Mouse (Mus musculus) heart, postnatal 25 days (tissue): ENCODE data around the gene Gm13271. TPM values are rescaled to one million over a fixed set of nuclear protein-coding genes. Genes with fewer than 3 reads are reported as not detected.
"Not testable (repeated sequence)": the region's sequence is repeated elsewhere in the genome, so short reads cannot be mapped to it uniquely, and the experiment has no call there.

Experiments
- DNase-seq: peaks from one replicate; pipeline ENCODE4 v3.0.0; 2022; ENCODE audit warnings: low spot score
- intact Hi-C: fragments of 180-260 bp; cut with DNase I; formaldehyde crosslinking; loops from one replicate; pipeline ENCODE4 v1.15.1; 2025
- total RNA-seq, 2 experiments: library from RNA; stranded (reverse); gene quantifications; 2 replicates each; pipeline ENCODE4 v1.2.3; 2021

Gm13271 gene
- total RNA-seq, 2 experiments from 2014 or later, result not detected

GRCm38 (mm10) chr4:88759610-88760268 is 5.1 kb downstream of the Gm13271 start, which contains the start of gene Gm13283:
Gene Gm13283 (plus strand): TSS chr4:88760119.
- DNase-seq, intact Hi-C loops: not testable (repeated sequence)

DNA sequence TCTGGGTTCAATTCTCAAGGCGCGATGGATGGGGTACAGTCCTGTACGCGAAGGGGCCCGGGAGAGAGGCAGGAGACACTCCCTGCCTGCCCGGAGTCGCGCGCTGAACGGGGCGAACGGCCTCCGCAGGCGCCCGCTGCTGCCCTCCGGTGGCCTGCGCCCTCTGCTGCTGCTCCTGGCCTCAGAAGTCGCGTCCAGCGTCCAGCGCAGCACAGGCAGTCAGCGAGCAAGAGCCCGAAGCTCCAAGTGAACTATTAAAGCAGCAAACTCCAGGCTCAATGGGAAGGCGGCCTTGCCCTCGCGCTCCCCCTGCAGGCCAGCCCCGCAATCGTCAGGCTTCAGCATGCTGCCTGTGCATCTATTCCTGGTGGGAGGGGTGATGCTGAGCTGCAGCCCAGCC is 5.8 kb downstream of the Gm13271 start:
- intact Hi-C loops, result not testable (repeated sequence)

DNA sequence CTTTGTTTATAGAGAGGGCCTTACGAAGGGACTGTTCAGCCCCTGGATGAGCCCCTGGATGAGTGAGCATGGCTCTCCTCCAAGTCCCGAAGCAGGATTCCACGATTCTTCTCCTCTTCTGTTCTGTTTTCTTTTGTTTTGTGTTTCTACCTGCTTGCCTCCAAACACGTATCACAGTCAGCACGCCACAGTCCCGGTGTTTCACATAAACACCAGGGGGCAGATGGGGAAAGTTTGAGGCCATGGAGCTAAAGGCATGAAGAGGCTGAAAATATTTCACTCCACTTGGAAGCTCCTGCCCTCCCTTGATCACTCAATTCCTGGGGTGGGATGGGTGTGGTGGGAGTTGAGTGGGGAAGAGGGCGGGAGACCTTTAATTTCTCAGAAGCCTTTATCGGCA is 7.1 kb downstream of the Gm13271 start:
- peak; percentile 68 for DNase-seq

More for the DNA sequence above, 5.8 kb downstream of the Gm13271 start:
- DNase-seq, result peak; percentile 77

GRCm38 (mm10) chr4:88762341-88762740 is 7.7 kb downstream of the Gm13271 start:
- intact Hi-C loops, DNase-seq: not testable (repeated sequence)

More for the DNA sequence above, 7.1 kb downstream of the Gm13271 start:
- intact Hi-C loops, result not testable (repeated sequence)

- peak; percentile 54 for DNase-seq
- intact Hi-C loops, result not testable (repeated sequence)
Measured at GRCm38 (mm10) chr4:88763384-88764018, 8.8 kb downstream of the Gm13271 start.

DNA sequence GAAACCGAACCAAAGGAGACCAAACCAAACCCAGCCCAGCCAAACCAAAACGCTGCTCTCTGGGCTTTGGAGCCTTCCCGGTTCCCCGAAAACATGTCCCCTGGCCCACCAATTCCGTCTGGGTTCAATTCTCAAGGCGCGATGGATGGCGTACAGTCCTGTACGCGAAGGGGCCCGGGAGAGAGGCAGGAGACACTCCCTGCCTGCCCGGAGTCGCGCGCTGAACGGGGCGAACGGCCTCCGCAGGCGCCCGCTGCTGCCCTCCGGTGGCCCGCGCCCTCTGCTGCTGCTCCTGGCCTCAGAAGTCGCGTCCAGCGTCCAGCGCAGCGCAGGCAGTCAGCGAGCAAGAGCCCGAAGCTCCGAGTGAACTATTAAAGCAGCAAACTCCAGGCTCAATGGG is 18.9 kb downstream of the Gm13271 start, which contains the start of gene Gm13290:
Gene Gm13290 (plus strand): TSS at position 301 of the 400 bp plus-strand sequence.
- intact Hi-C loops, result not testable (repeated sequence)

DNA sequence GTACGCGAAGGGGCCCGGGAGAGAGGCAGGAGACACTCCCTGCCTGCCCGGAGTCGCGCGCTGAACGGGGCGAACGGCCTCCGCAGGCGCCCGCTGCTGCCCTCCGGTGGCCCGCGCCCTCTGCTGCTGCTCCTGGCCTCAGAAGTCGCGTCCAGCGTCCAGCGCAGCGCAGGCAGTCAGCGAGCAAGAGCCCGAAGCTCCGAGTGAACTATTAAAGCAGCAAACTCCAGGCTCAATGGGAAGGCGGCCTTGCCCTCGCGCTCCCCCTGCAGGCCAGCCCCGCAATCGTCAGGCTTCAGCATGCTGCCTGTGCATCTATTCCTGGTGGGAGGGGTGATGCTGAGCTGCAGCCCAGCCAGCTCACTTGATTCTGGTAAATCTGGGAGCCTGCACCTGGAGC is 22.0 kb downstream of the Gm13271 start, which contains the start of gene Gm13289:
Gene Gm13289 (plus strand): TSS at position 301 of the 400 bp plus-strand sequence.
- intact Hi-C loops, DNase-seq: not testable (repeated sequence)

More for the DNA sequence above, 18.9 kb downstream of the Gm13271 start, which contains the start of gene Gm13290:
- DNase-seq, result not testable (repeated sequence)

- DNase-seq, intact Hi-C loops: not testable (repeated sequence)
Measured at GRCm38 (mm10) chr4:88779550-88779949, 24.9 kb downstream of the Gm13271 start, which contains the start of gene Gm13272. Gene Gm13272 (plus strand): TSS chr4:88779850.

DNA sequence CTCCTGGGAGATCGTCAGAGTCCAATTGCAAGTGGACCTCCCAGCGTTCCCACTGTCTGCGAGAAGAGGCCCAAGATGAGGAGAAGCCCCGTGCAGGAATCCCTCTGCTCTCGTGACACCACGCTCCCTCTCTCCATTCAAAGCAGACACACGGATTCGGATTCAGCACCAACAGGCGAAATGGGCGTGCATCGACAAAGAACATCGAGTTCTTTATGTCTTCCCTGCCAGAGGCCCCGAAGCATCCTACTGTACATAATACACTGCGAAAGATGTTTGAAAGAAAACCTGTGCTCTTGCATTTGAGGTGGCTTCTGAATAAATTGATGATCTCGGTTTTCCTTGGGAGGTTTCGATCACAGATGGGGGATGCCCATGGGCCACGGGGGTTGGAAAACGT is 25.7 kb downstream of the Gm13271 start:
- DNase-seq, intact Hi-C loops: not testable (repeated sequence)

GRCm38 (mm10) chr4:88781831-88782230 is 27.2 kb downstream of the Gm13271 start, which contains the start of gene Ifnz:
Gene Ifnz (plus strand): TSS chr4:88782131.
- intact Hi-C loops, DNase-seq: not testable (repeated sequence)

DNA sequence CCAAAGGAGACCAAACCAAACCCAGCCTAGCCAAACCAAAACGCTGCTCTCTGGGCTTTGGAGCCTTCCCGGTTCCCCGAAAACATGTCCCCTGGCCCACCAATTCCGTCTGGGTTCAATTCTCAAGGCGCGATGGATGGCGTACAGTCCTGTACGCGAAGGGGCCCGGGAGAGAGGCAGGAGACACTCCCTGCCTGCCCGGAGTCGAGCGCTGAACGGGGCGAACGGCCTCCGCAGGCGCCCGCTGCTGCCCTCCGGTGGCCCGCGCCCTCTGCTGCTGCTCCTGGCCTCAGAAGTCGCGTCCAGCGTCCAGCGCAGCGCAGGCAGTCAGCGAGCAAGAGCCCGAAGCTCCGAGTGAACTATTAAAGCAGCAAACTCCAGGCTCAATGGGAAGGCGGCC is 27.7 kb downstream of the Gm13271 start:
- DNase-seq, result not testable (repeated sequence)

DNA sequence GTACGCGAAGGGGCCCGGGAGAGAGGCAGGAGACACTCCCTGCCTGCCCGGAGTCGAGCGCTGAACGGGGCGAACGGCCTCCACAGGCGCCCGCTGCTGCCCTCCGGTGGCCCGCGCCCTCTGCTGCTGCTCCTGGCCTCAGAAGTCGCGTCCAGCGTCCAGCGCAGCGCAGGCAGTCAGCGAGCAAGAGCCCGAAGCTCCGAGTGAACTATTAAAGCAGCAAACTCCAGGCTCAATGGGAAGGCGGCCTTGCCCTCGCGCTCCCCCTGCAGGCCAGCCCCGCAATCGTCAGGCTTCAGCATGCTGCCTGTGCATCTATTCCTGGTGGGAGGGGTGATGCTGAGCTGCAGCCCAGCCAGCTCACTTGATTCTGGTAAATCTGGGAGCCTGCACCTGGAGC is 30.7 kb downstream of the Gm13271 start, which contains the start of gene Gm13276:
Gene Gm13276 (plus strand): TSS at position 301 of the 400 bp plus-strand sequence.
- intact Hi-C loops, DNase-seq: not testable (repeated sequence)

More for the DNA sequence above, 27.7 kb downstream of the Gm13271 start:
- intact Hi-C loops, result not testable (repeated sequence)

- intact Hi-C loops, result not testable (repeated sequence)
- DNase-seq, result peak; percentile 55
Measured at GRCm38 (mm10) chr4:88788402-88788801, 33.7 kb downstream of the Gm13271 start, which contains the start of gene Gm13277. Gene Gm13277 (plus strand): TSS chr4:88788632.

- intact Hi-C loops, DNase-seq: not testable (repeated sequence)
Measured at GRCm38 (mm10) chr4:88791250-88791649, 36.6 kb downstream of the Gm13271 start, which contains the start of gene Gm13278. Gene Gm13278 (plus strand): TSS chr4:88791550.

DNA sequence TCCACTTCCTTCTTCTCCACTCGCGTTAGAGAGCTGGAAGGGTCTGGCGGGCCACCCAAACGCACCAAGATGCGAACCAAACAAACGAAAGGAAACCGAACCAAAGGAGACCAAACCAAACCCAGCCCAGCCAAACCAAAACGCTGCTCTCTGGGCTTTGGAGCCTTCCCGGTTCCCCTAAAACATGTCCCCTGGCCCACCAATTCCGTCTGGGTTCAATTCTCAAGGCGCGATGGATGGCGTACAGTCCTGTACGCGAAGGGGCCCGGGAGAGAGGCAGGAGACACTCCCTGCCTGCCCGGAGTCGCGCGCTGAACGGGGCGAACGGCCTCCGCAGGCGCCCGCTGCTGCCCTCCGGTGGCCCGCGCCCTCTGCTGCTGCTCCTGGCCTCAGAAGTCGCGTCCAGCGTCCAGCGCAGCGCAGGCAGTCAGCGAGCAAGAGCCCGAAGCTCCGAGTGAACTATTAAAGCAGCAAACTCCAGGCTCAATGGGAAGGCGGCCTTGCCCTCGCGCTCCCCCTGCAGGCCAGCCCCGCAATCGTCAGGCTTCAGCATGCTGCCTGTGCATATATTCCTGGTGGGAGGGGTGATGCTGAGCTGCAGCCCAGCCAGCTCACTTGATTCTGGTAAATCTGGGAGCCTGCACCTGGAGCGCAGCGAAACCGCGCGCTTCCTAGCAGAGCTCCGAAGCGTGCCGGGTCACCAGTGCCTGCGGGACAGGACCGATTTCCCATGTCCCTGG is 39.4 kb downstream of the Gm13271 start, which contains the start of gene Gm13275:
Gene Gm13275 (plus strand): TSS at position 552 of the 740 bp plus-strand sequence.
- intact Hi-C loops, result not testable (repeated sequence)
- peak; percentile 76 for DNase-seq

DNA sequence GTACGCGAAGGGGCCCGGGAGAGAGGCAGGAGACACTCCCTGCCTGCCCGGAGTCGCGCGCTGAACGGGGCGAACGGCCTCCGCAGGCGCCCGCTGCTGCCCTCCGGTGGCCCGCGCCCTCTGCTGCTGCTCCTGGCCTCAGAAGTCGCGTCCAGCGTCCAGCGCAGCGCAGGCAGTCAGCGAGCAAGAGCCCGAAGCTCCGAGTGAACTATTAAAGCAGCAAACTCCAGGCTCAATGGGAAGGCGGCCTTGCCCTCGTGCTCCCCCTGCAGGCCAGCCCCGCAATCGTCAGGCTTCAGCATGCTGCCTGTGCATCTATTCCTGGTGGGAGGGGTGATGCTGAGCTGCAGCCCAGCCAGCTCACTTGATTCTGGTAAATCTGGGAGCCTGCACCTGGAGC is 42.4 kb downstream of the Gm13271 start, which contains the start of gene Gm13279:
Gene Gm13279 (plus strand): TSS at position 301 of the 400 bp plus-strand sequence.
- DNase-seq, intact Hi-C loops: not testable (repeated sequence)

DNA sequence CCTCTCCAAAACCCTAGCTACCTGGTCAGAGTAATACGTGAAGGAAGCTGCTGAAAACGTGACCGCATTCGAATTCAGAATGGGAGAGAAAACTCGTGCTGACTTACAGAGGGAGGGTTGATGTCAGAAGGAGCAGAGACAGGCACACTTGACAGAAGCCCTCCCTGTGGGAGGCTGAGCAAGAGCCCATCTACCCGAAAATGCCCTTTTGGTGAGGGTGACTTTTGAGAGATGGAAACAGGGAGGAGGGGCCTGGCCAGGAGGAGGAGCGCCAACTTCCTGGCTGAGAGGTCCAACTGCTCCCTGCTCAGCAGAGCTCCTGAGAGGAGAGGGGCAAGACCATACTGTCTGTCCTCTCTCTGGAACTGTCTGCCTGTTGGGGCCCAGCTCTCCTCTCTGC is 44.7 kb downstream of the Gm13271 start, which contains the start of gene Gm13285:
Gene Gm13285 (plus strand): TSS at position 301 of the 400 bp plus-strand sequence.
- DNase-seq, intact Hi-C loops: not testable (repeated sequence)

DNA sequence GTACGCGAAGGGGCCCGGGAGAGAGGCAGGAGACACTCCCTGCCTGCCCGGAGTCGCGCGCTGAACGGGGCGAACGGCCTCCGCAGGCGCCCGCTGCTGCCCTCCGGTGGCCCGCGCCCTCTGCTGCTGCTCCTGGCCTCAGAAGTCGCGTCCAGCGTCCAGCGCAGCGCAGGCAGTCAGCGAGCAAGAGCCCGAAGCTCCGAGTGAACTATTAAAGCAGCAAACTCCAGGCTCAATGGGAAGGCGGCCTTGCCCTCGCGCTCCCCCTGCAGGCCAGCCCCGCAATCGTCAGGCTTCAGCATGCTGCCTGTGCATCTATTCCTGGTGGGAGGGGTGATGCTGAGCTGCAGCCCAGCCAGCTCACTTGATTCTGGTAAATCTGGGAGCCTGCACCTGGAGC is 48.3 kb downstream of the Gm13271 start, which contains the start of gene Gm13287:
Gene Gm13287 (plus strand): TSS at position 301 of the 400 bp plus-strand sequence.
- DNase-seq, intact Hi-C loops: not testable (repeated sequence)
